Mouse (Mus musculus) kidney, embryonic 16.5 days (tissue): ENCODE measurements around the gene Gpx3. TPM values are rescaled to one million over a fixed set of nuclear protein-coding genes. Genes with fewer than 3 reads are reported as not detected.

Experiments used
- ATAC-seq: fragments of 200-750 bp; cut with Nextera tagmentation; 2 replicates; pipeline ENCODE4 v1.8.0; 2017; ENCODE audit warnings: moderate TSS enrichment; ENCODE audit not compliant: low FRiP score, low TSS enrichment
- H3K27ac ChIP-seq: fragments of 300-500 bp; sonication (generic); 2 replicates; pipeline ENCODE4 v1.5.1; 2014; ENCODE audit warnings: low read length
- H3K27me3 ChIP-seq: fragments of 300-500 bp; sonication (generic); 2 replicates; pipeline ENCODE4 v1.6.1; 2014; ENCODE audit warnings: low read length, control low read depth, mixed read lengths; ENCODE audit not compliant: insufficient read depth
- H3K36me3 ChIP-seq: fragments of 300-500 bp; sonication (generic); 2 replicates; pipeline ENCODE4 v1.6.1; 2014; ENCODE audit warnings: low read length, control low read depth, mixed read lengths; ENCODE audit not compliant: insufficient read depth
- H3K4me1 ChIP-seq: fragments of 300-500 bp; sonication (generic); 2 replicates; pipeline ENCODE4 v1.6.1; 2014; ENCODE audit warnings: low read length, control low read depth, mixed read lengths; ENCODE audit not compliant: insufficient read depth
- H3K4me2 ChIP-seq: fragments of 300-500 bp; sonication (generic); replicated peaks from 2 replicates; pipeline ENCODE4 v1.6.1; 2014; ENCODE audit warnings: low read depth, low read length
- H3K4me3 ChIP-seq: fragments of 300-500 bp; sonication (generic); 2 replicates; pipeline ENCODE4 v1.5.1; 2014; ENCODE audit warnings: mild to moderate bottlenecking, low read length
- H3K9ac ChIP-seq: fragments of 300-500 bp; sonication (generic); replicated peaks from 2 replicates; pipeline ENCODE4 v1.6.1; 2014; ENCODE audit warnings: low read length
- H3K9me3 ChIP-seq: fragments of 300-500 bp; sonication (generic); 2 replicates; pipeline ENCODE4 v1.6.1; 2016; ENCODE audit warnings: low read length, control low read depth
- WGBS: fragments of 180-500 bp; shearing (Covaris S2); extraction: QIAGEN DNeasy Blood & Tissue Kit; methylation state at CpG from one replicate; pipeline ENCODE4 v1.1.7; 2014; 5-methylcytosine and 5-hydroxymethylcytosine counted together
- polyA plus RNA-seq: library from polyadenylated mRNA; unstranded; fragments of >200 nt; fragmentation: Nextera tagmentation; extraction: Ambion mirVana; gene quantifications from 2 replicates; pipeline ENCODE4 v1.2.1, GENCODE M21; 2015

Gpx3 gene
- polyA plus RNA-seq, 1 experiment from 2014 or later = 297 TPM

GRCm38 (mm10) chr11:54879922-54880321 is 22.3 kb upstream of the Gpx3 start:
- Histone ChIP-seq H3K4me1 (peaks cover 28% of the 10 kb centered on the region), H3K4me3 (no peak overlapping the region), H3K9ac (no peak overlapping the region), H3K9me3 (no peaks in the 10 kb centered on the region), H3K4me2 (no peak overlapping the region), H3K36me3 (no peaks in the 10 kb centered on the region), H3K27ac (no peak overlapping the region), H3K27me3 (no peaks in the 10 kb centered on the region)
- ATAC-seq = no peak
- WGBS = 79% methylated on average over 10 of the region's 10 CpGs

GRCm38 (mm10) chr11:54881051-54881474 is 21.2 kb upstream of the Gpx3 start:
- H3K4me3 ChIP-seq = no peak overlapping the region
- peak overlapping the region; percentile 80 for H3K27ac ChIP-seq
- peaks cover 35% of the 10 kb centered on the region for H3K4me1 ChIP-seq
- H3K4me2 ChIP-seq = no peak overlapping the region
- no peak overlapping the region for H3K9ac ChIP-seq
- H3K36me3 ChIP-seq = no peaks in the 10 kb centered on the region
- H3K9me3 ChIP-seq = no peaks in the 10 kb centered on the region
- WGBS = 8% methylated on average over 2 of the region's 2 CpGs
- H3K27me3 ChIP-seq = no peaks in the 10 kb centered on the region
- peak; percentile 52; the same call in 1 of the 2 replicates for ATAC-seq

GRCm38 (mm10) chr11:54882671-54883070 is 19.6 kb upstream of the Gpx3 start:
- Histone ChIP-seq H3K9me3 (no peaks in the 10 kb centered on the region), H3K27ac (no peak overlapping the region), H3K4me3 (no peak overlapping the region), H3K4me2 (no peak overlapping the region), H3K27me3 (no peaks in the 10 kb centered on the region), H3K36me3 (no peaks in the 10 kb centered on the region), H3K9ac (no peak overlapping the region), H3K4me1 (peaks cover 35% of the 10 kb centered on the region)
- WGBS = 38% methylated on average over 8 of the region's 8 CpGs
- no peak; the same call in 1 of the 2 replicates for ATAC-seq

GRCm38 (mm10) chr11:54884197-54884828 is 17.9 kb upstream of the Gpx3 start:
- Histone ChIP-seq H3K36me3 (no peaks in the 10 kb centered on the region), H3K4me2 (no peak overlapping the region), H3K27ac (peak overlapping the region; percentile 77), H3K27me3 (no peaks in the 10 kb centered on the region), H3K9ac (no peak overlapping the region), H3K4me1 (peaks cover 35% of the 10 kb centered on the region), H3K9me3 (no peaks in the 10 kb centered on the region), H3K4me3 (no peak overlapping the region)
- no peak for ATAC-seq
- 69% methylated on average over 5 of the region's 5 CpGs for WGBS

GRCm38 (mm10) chr11:54884937-54885336 is 17.3 kb upstream of the Gpx3 start:
- ATAC-seq = peak; percentile 90
- no peak overlapping the region for H3K4me3 ChIP-seq
- H3K4me2 ChIP-seq = no peak overlapping the region; the same call in 1 of the 2 replicates
- peak overlapping the region; percentile 77 for H3K27ac ChIP-seq
- 0 out of 2 replicates have a peak overlapping the region, but pooled peaks have one; percentile 17 for H3K9ac ChIP-seq
- H3K27me3 ChIP-seq = no peaks in the 10 kb centered on the region
- peaks cover 35% of the 10 kb centered on the region for H3K4me1 ChIP-seq
- WGBS = 5% methylated on average over 5 of the region's 5 CpGs
- H3K36me3 ChIP-seq = no peaks in the 10 kb centered on the region
- no peaks in the 10 kb centered on the region for H3K9me3 ChIP-seq

GRCm38 (mm10) chr11:54885406-54885805 is 16.8 kb upstream of the Gpx3 start:
- H3K4me3 ChIP-seq = no peak overlapping the region
- H3K27ac ChIP-seq = peak overlapping the region; percentile 77
- no peak for ATAC-seq
- 75% methylated on average over 2 of the region's 2 CpGs for WGBS
- no peak overlapping the region for H3K9ac ChIP-seq
- H3K27me3 ChIP-seq = no peaks in the 10 kb centered on the region
- no peak overlapping the region for H3K4me2 ChIP-seq
- H3K4me1 ChIP-seq = peaks cover 35% of the 10 kb centered on the region
- no peaks in the 10 kb centered on the region for H3K36me3 ChIP-seq
- no peaks in the 10 kb centered on the region for H3K9me3 ChIP-seq

GRCm38 (mm10) chr11:54887927-54888326 is 14.3 kb upstream of the Gpx3 start:
- Histone ChIP-seq H3K27me3 (no peaks in the 10 kb centered on the region), H3K4me2 (no peak overlapping the region), H3K36me3 (no peaks in the 10 kb centered on the region), H3K4me3 (no peak overlapping the region), H3K9me3 (no peaks in the 10 kb centered on the region), H3K27ac (no peak overlapping the region), H3K4me1 (peaks cover 16% of the 10 kb centered on the region), H3K9ac (no peak overlapping the region)
- no peak for ATAC-seq
- 67% methylated on average over 6 of the region's 6 CpGs for WGBS

GRCm38 (mm10) chr11:54891341-54891740 is 10.9 kb upstream of the Gpx3 start:
- no peak for ATAC-seq
- 86% methylated on average over 5 of the region's 5 CpGs for WGBS
- H3K27ac ChIP-seq = no peak overlapping the region

GRCm38 (mm10) chr11:54892091-54892490 is 10.2 kb upstream of the Gpx3 start:
- Histone ChIP-seq H3K4me1 (no peaks in the 10 kb centered on the region), H3K9ac (no peak overlapping the region), H3K9me3 (no peaks in the 10 kb centered on the region), H3K4me2 (no peak overlapping the region), H3K27ac (no peak overlapping the region), H3K4me3 (no peak overlapping the region), H3K36me3 (no peaks in the 10 kb centered on the region), H3K27me3 (no peaks in the 10 kb centered on the region)
- 49% methylated on average over 7 of the region's 7 CpGs for WGBS
- ATAC-seq = no peak

More at GRCm38 (mm10) chr11:54891341-54891740, 10.9 kb upstream of the Gpx3 start:
- Histone ChIP-seq H3K9ac (no peak overlapping the region), H3K4me2 (no peak overlapping the region), H3K4me1 (no peaks in the 10 kb centered on the region), H3K4me3 (no peak overlapping the region), H3K9me3 (no peaks in the 10 kb centered on the region), H3K36me3 (no peaks in the 10 kb centered on the region), H3K27me3 (no peaks in the 10 kb centered on the region)

GRCm38 (mm10) chr11:54894589-54894988 is 7.7 kb upstream of the Gpx3 start:
- WGBS = 43% methylated on average over 9 of the region's 9 CpGs
- Histone ChIP-seq H3K4me1 (no peaks in the 10 kb centered on the region), H3K9me3 (no peaks in the 10 kb centered on the region), H3K4me2 (no peak overlapping the region), H3K36me3 (no peaks in the 10 kb centered on the region), H3K27me3 (no peaks in the 10 kb centered on the region), H3K9ac (no peak overlapping the region), H3K4me3 (no peak overlapping the region), H3K27ac (no peak overlapping the region)
- no peak; the same call in 1 of the 2 replicates for ATAC-seq
